Mouse (Mus musculus): Measurements from ENCODE around the gene Cdh1. TPM values are rescaled to one million over a fixed set of nuclear protein-coding genes. Genes with fewer than 3 reads are reported as not detected.

Gene Cdh1
- polyA plus RNA-seq, 1 experiment from 2014 or later: 1.7 TPM

- Histone ChIP-seq H3K4me1 (ENCODE audit: control insufficient read depth, insufficient read depth, low read length) (no peaks in the 10 kb centered on the region), H3K9me3 (replicated peaks; ENCODE audit: control insufficient read depth, low read length) (no peaks in the 10 kb centered on the region), H3K4me3 (ENCODE audit: low read depth, low read length) (no peak overlapping the region), H3K4me2 (no peak overlapping the region), H3K27ac (ENCODE audit: low read depth, low read length) (no peak overlapping the region), H3K27me3 (ENCODE audit: control insufficient read depth, insufficient read depth, low read length) (no peaks in the 10 kb centered on the region), H3K9ac (ENCODE audit: low read depth, low read length) (no peak overlapping the region), H3K36me3 (ENCODE audit: control insufficient read depth, insufficient read depth, low read length) (no peaks in the 10 kb centered on the region)
- no peak for ATAC-seq (replicated peaks; ENCODE audit: insufficient number of reproducible peaks, low FRiP score, low TSS enrichment)
- WGBS (ENCODE audit: insufficient replicate concordance): 87% methylated on average over 2 of the region's 2 CpGs
Observed at GRCm38 (mm10) chr8:106646153-106646552, 43.0 kb downstream of the Cdh1 start.

GRCm38 (mm10) chr8:106646731-106647130 is 43.6 kb downstream of the Cdh1 start:
- Histone ChIP-seq H3K4me1 (ENCODE audit: control insufficient read depth, insufficient read depth, low read length) (no peaks in the 10 kb centered on the region), H3K36me3 (ENCODE audit: control insufficient read depth, insufficient read depth, low read length) (no peaks in the 10 kb centered on the region), H3K9me3 (replicated peaks; ENCODE audit: control insufficient read depth, low read length) (no peaks in the 10 kb centered on the region), H3K27ac (ENCODE audit: low read depth, low read length) (no peak overlapping the region), H3K4me3 (ENCODE audit: low read depth, low read length) (no peak overlapping the region), H3K9ac (ENCODE audit: low read depth, low read length) (no peak overlapping the region), H3K4me2 (no peak overlapping the region), H3K27me3 (ENCODE audit: control insufficient read depth, insufficient read depth, low read length) (no peaks in the 10 kb centered on the region)
- WGBS (ENCODE audit: insufficient replicate concordance): 74% methylated on average over 5 of the region's 5 CpGs
- ATAC-seq (replicated peaks; ENCODE audit: insufficient number of reproducible peaks, low FRiP score, low TSS enrichment): no peak

- Histone ChIP-seq H3K4me3 (ENCODE audit: low read depth, low read length) (no peak overlapping the region), H3K9ac (ENCODE audit: low read depth, low read length) (no peak overlapping the region), H3K4me1 (ENCODE audit: control insufficient read depth, insufficient read depth, low read length) (no peaks in the 10 kb centered on the region), H3K27me3 (ENCODE audit: control insufficient read depth, insufficient read depth, low read length) (no peaks in the 10 kb centered on the region), H3K4me2 (no peak overlapping the region), H3K27ac (ENCODE audit: low read depth, low read length) (no peak overlapping the region), H3K9me3 (replicated peaks; ENCODE audit: control insufficient read depth, low read length) (no peaks in the 10 kb centered on the region), H3K36me3 (ENCODE audit: control insufficient read depth, insufficient read depth, low read length) (no peaks in the 10 kb centered on the region)
- no peak for ATAC-seq (replicated peaks; ENCODE audit: insufficient number of reproducible peaks, low FRiP score, low TSS enrichment)
- 33% methylated on average over 2 of the region's 2 CpGs for whole genome bisulfite sequencing (ENCODE audit: insufficient replicate concordance)
Observed at GRCm38 (mm10) chr8:106647387-106647786, 44.2 kb downstream of the Cdh1 start.

GRCm38 (mm10) chr8:106648421-106648820 is 45.3 kb downstream of the Cdh1 start:
- Histone ChIP-seq H3K36me3 (ENCODE audit: control insufficient read depth, insufficient read depth, low read length) (no peaks in the 10 kb centered on the region), H3K27ac (ENCODE audit: low read depth, low read length) (no peak overlapping the region), H3K27me3 (ENCODE audit: control insufficient read depth, insufficient read depth, low read length) (no peaks in the 10 kb centered on the region), H3K4me3 (ENCODE audit: low read depth, low read length) (no peak overlapping the region), H3K9me3 (replicated peaks; ENCODE audit: control insufficient read depth, low read length) (no peaks in the 10 kb centered on the region), H3K4me2 (no peak overlapping the region), H3K4me1 (ENCODE audit: control insufficient read depth, insufficient read depth, low read length) (no peaks in the 10 kb centered on the region), H3K9ac (ENCODE audit: low read depth, low read length) (no peak overlapping the region)
- no peak for ATAC-seq (replicated peaks; ENCODE audit: insufficient number of reproducible peaks, low FRiP score, low TSS enrichment)
- 88% methylated on average over 8 of the region's 8 CpGs for WGBS (ENCODE audit: insufficient replicate concordance)

- WGBS (ENCODE audit: insufficient replicate concordance): 83% methylated on average over 3 of the region's 3 CpGs
- no peak overlapping the region for H3K4me3 ChIP-seq (ENCODE audit: low read depth, low read length)
- H3K9ac ChIP-seq (ENCODE audit: low read depth, low read length): no peak overlapping the region
- ATAC-seq (replicated peaks; ENCODE audit: insufficient number of reproducible peaks, low FRiP score, low TSS enrichment): no peak
- no peak overlapping the region for H3K27ac ChIP-seq (ENCODE audit: low read depth, low read length)
- H3K36me3 ChIP-seq (ENCODE audit: control insufficient read depth, insufficient read depth, low read length): no peaks in the 10 kb centered on the region
- no peaks in the 10 kb centered on the region for H3K4me1 ChIP-seq (ENCODE audit: control insufficient read depth, insufficient read depth, low read length)
- no peaks in the 10 kb centered on the region for H3K9me3 ChIP-seq (replicated peaks; ENCODE audit: control insufficient read depth, low read length)
- no peak overlapping the region for H3K4me2 ChIP-seq
- no peaks in the 10 kb centered on the region for H3K27me3 ChIP-seq (ENCODE audit: control insufficient read depth, insufficient read depth, low read length)
Observed at GRCm38 (mm10) chr8:106651994-106652393, 48.8 kb downstream of the Cdh1 start.

GRCm38 (mm10) chr8:106656046-106656445 is 52.9 kb downstream of the Cdh1 start:
- no peaks in the 10 kb centered on the region for H3K9me3 ChIP-seq (replicated peaks; ENCODE audit: control insufficient read depth, low read length)
- H3K9ac ChIP-seq (ENCODE audit: low read depth, low read length): no peak overlapping the region
- H3K36me3 ChIP-seq (ENCODE audit: control insufficient read depth, insufficient read depth, low read length): no peaks in the 10 kb centered on the region
- no peaks in the 10 kb centered on the region for H3K4me1 ChIP-seq (ENCODE audit: control insufficient read depth, insufficient read depth, low read length)
- H3K27ac ChIP-seq (ENCODE audit: low read depth, low read length): no peak overlapping the region
- H3K4me3 ChIP-seq (ENCODE audit: low read depth, low read length): no peak overlapping the region
- H3K27me3 ChIP-seq (ENCODE audit: control insufficient read depth, insufficient read depth, low read length): no peaks in the 10 kb centered on the region
- H3K4me2 ChIP-seq: no peak overlapping the region
- no peak for ATAC-seq (replicated peaks; ENCODE audit: insufficient number of reproducible peaks, low FRiP score, low TSS enrichment)

GRCm38 (mm10) chr8:106672786-106673185 is 69.6 kb downstream of the Cdh1 start:
- ATAC-seq (replicated peaks; ENCODE audit: insufficient number of reproducible peaks, low FRiP score, low TSS enrichment): no peak
- Histone ChIP-seq H3K27me3 (ENCODE audit: control insufficient read depth, insufficient read depth, low read length) (no peaks in the 10 kb centered on the region), H3K9ac (ENCODE audit: low read depth, low read length) (no peak overlapping the region), H3K4me2 (no peak overlapping the region), H3K27ac (ENCODE audit: low read depth, low read length) (no peak overlapping the region), H3K9me3 (replicated peaks; ENCODE audit: control insufficient read depth, low read length) (no peaks in the 10 kb centered on the region), H3K4me1 (ENCODE audit: control insufficient read depth, insufficient read depth, low read length) (no peaks in the 10 kb centered on the region), H3K4me3 (ENCODE audit: low read depth, low read length) (no peak overlapping the region), H3K36me3 (ENCODE audit: control insufficient read depth, insufficient read depth, low read length) (no peaks in the 10 kb centered on the region)
- 51% methylated on average over 2 of the region's 2 CpGs for WGBS (ENCODE audit: insufficient replicate concordance)

GRCm38 (mm10) chr8:106674318-106674717 is 71.2 kb downstream of the Cdh1 start:
- Histone ChIP-seq H3K27ac (ENCODE audit: low read depth, low read length) (no peak overlapping the region), H3K4me2 (no peak overlapping the region), H3K4me3 (ENCODE audit: low read depth, low read length) (no peak overlapping the region), H3K9ac (ENCODE audit: low read depth, low read length) (no peak overlapping the region), H3K27me3 (ENCODE audit: control insufficient read depth, insufficient read depth, low read length) (no peaks in the 10 kb centered on the region), H3K9me3 (replicated peaks; ENCODE audit: control insufficient read depth, low read length) (no peaks in the 10 kb centered on the region), H3K36me3 (ENCODE audit: control insufficient read depth, insufficient read depth, low read length) (no peaks in the 10 kb centered on the region), H3K4me1 (ENCODE audit: control insufficient read depth, insufficient read depth, low read length) (no peaks in the 10 kb centered on the region)
- WGBS (ENCODE audit: insufficient replicate concordance): 97% methylated on average over 15 of the region's 15 CpGs
- ATAC-seq (replicated peaks; ENCODE audit: insufficient number of reproducible peaks, low FRiP score, low TSS enrichment): no peak

GRCm38 (mm10) chr8:106674894-106675293 is 71.7 kb downstream of the Cdh1 start:
- no peak overlapping the region for H3K27ac ChIP-seq (ENCODE audit: low read depth, low read length)
- no peak for ATAC-seq (replicated peaks; ENCODE audit: insufficient number of reproducible peaks, low FRiP score, low TSS enrichment)
- no peaks in the 10 kb centered on the region for H3K27me3 ChIP-seq (ENCODE audit: control insufficient read depth, insufficient read depth, low read length)
- no peaks in the 10 kb centered on the region for H3K4me1 ChIP-seq (ENCODE audit: control insufficient read depth, insufficient read depth, low read length)
- no peak overlapping the region for H3K9ac ChIP-seq (ENCODE audit: low read depth, low read length)
- H3K36me3 ChIP-seq (ENCODE audit: control insufficient read depth, insufficient read depth, low read length): no peaks in the 10 kb centered on the region
- H3K9me3 ChIP-seq (replicated peaks; ENCODE audit: control insufficient read depth, low read length): no peaks in the 10 kb centered on the region
- WGBS (ENCODE audit: insufficient replicate concordance): 70% methylated on average over 8 of the region's 8 CpGs
- H3K4me2 ChIP-seq: no peak overlapping the region
- H3K4me3 ChIP-seq (ENCODE audit: low read depth, low read length): no peak overlapping the region
